23 mouse cellular contexts compared by ENCODE assay signal in the genomic region with DNA sequence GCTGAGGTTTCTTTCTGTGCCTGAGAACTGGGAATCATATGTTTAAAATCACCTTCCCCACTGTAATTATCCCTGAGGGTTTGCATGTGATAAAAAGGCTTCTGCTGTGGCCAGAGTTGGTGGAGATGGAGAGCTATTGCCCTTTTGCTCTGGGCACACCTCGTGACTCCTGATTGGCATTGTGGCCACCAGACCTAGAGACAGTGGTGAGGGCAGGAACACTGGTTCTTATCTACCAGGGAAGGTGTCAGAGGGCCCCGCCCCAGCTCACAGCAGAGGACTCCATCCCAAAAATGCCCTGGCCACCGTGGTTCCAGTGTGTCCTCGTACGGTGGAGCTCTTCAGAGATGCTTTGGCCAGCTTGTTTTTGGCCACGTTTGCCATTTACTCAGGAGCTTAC. TPM values are rescaled to one million over a fixed set of nuclear protein-coding genes. Genes with fewer than 3 reads are reported as not detected.
A peak's percentile ranks its signal among the peaks of the same experiment; 100 is the strongest.
DNase-seq lines count a peak whose midpoint lies in the region; ATAC-seq and TF ChIP-seq lines count a peak whose summit lies in the region.
"Had no signal": no experiment of that assay in that cellular context is flagged by ENCODE, and none has a peak within 500 bp of the region (broad histone marks: within the 10 kb centered on the region; RNA-seq: fewer than 3 reads in every experiment).

No protein-coding gene starts in this region.

- peaks cover 42% of the 10 kb centered on the region for H3K36me3 ChIP-seq in intestine, postnatal 0 days (ENCODE audit: control insufficient read depth, insufficient read depth)
- H3K36me3 ChIP-seq in intestine, embryonic 16.5 days (ENCODE audit: control insufficient read depth, insufficient read depth, low read length): no peaks in the 10 kb centered on the region; the same call in 1 of the 2 replicates
- peaks cover 62% of the 10 kb centered on the region for H3K36me3 ChIP-seq in liver, embryonic 13.5 days

- no peaks in the 10 kb centered on the region for H3K9me3 ChIP-seq in intestine, postnatal 0 days (ENCODE audit: control insufficient read depth)
- H3K9me3 ChIP-seq in intestine, embryonic 16.5 days (ENCODE audit: control insufficient read depth, low read length): no peaks in the 10 kb centered on the region
- no peaks in the 10 kb centered on the region for H3K9me3 ChIP-seq in liver, embryonic 13.5 days (replicated peaks)
- H3K9me3 ChIP-seq: embryonic facial prominence, embryonic 12.5 days; embryonic facial prominence, embryonic 15.5 days; heart, embryonic 10.5 days; heart, embryonic 13.5 days; hindbrain, embryonic 12.5 days; hindbrain, embryonic 15.5 days had no signal

- no peaks in the 10 kb centered on the region for H3K27me3 ChIP-seq in intestine, postnatal 0 days (replicated peaks; ENCODE audit: control insufficient read depth, insufficient read depth, low read length)
- no peaks in the 10 kb centered on the region for H3K27me3 ChIP-seq in intestine, embryonic 16.5 days (replicated peaks; ENCODE audit: control insufficient read depth, insufficient read depth, low read length)
- no peaks in the 10 kb centered on the region for H3K27me3 ChIP-seq in liver, embryonic 13.5 days
- H3K27me3 ChIP-seq: embryonic facial prominence, embryonic 12.5 days; embryonic facial prominence, embryonic 15.5 days; hindbrain, embryonic 12.5 days; hindbrain, embryonic 15.5 days had no signal

- H3K4me1 ChIP-seq in intestine, postnatal 0 days (replicated peaks; ENCODE audit: control insufficient read depth, insufficient read depth, low read length): no peaks in the 10 kb centered on the region
- no peaks in the 10 kb centered on the region for H3K4me1 ChIP-seq in intestine, embryonic 16.5 days (ENCODE audit: control insufficient read depth, insufficient read depth, low read length)
- H3K4me1 ChIP-seq in liver, embryonic 13.5 days (replicated peaks): peaks cover 25% of the 10 kb centered on the region
- peaks cover 32% of the 10 kb centered on the region for H3K4me1 ChIP-seq in brown adipose tissue, adult 24 weeks (ENCODE audit: control insufficient read depth, insufficient read depth, insufficient read length, low read length)
- H3K4me1 ChIP-seq: embryonic facial prominence, embryonic 12.5 days; heart, embryonic 10.5 days; hindbrain, embryonic 12.5 days; hindbrain, embryonic 15.5 days had no signal

- 0 out of 2 replicates have a peak overlapping the region, but pooled peaks have one; percentile 7 for H3K9ac ChIP-seq in intestine, postnatal 0 days (ENCODE audit: low read depth, low read length)
- no peak overlapping the region for H3K9ac ChIP-seq in intestine, embryonic 16.5 days (ENCODE audit: low read depth, low read length)
- H3K9ac ChIP-seq in liver, embryonic 13.5 days: no peak overlapping the region
- H3K9ac ChIP-seq: embryonic facial prominence, embryonic 12.5 days; embryonic facial prominence, embryonic 15.5 days; forebrain, postnatal 0 days; heart, embryonic 13.5 days; hindbrain, embryonic 12.5 days; hindbrain, embryonic 15.5 days had no signal

- H3K4me3 ChIP-seq in gastrocnemius, adult 2 months: no peak overlapping the region
- no peak overlapping the region for H3K4me3 ChIP-seq in intestine, postnatal 0 days (ENCODE audit: low read depth, low read length)
- no peak overlapping the region for H3K4me3 ChIP-seq in intestine, embryonic 16.5 days (ENCODE audit: low read length)
- H3K4me3 ChIP-seq in liver, embryonic 13.5 days (replicated peaks): no peak overlapping the region
- no peak overlapping the region for H3K4me3 ChIP-seq in brown adipose tissue, adult 24 weeks (ENCODE audit: insufficient read depth, low read depth, low read length)
- H3K4me3 ChIP-seq: embryonic facial prominence, embryonic 12.5 days; embryonic facial prominence, embryonic 15.5 days; heart, embryonic 10.5 days; heart, embryonic 13.5 days; hindbrain, embryonic 12.5 days; hindbrain, embryonic 15.5 days had no signal

- WGBS in intestine, postnatal 0 days: 89% methylated on average over 6 of the region's 6 CpGs
- WGBS in intestine, embryonic 16.5 days: 92% methylated on average over 6 of the region's 6 CpGs
- 62% methylated on average over 6 of the region's 6 CpGs for WGBS in liver, embryonic 13.5 days (ENCODE audit: insufficient replicate concordance)

- DNase-seq in gastrocnemius, adult 2 months: no peak
- DNase-seq in gastrocnemius, postnatal 25 days: no peak
- DNase-seq in liver, embryonic 13.5 days: no peak
- no peak for DNase-seq in liver
- no peak for DNase-seq in cerebellum, postnatal 36 days
- DNase-seq: adrenal gland, adult 8-10 months; adrenal gland, postnatal 25 days; cerebellum, adult 18-20 months; cerebellum, adult 9-10 months; cerebellum, postnatal 14 days; forebrain, postnatal 0 days; gastrocnemius, postnatal 36 days had no signal

- intact Hi-C loops in gastrocnemius, adult 2 months (cut with DNase I): loop anchor here (5.0 kb wide), 1 partner anchor 69 kb away; no protein-coding TSS in a partner anchor

- TF ChIP-seq CTCF in gastrocnemius, adult 2 months (IDR thresholded peaks at IDR 0.05): no peak
- TF ChIP-seq CTCF in intestine, postnatal 0 days (IDR thresholded peaks at IDR 0.05; ENCODE audit: low read depth): no peak

- H3K27ac ChIP-seq in gastrocnemius, adult 2 months: peak overlapping the region; percentile 56
- no peak overlapping the region for H3K27ac ChIP-seq in intestine, postnatal 0 days (ENCODE audit: low read depth, low read length)
- H3K27ac ChIP-seq in intestine, embryonic 16.5 days (ENCODE audit: low read length): no peak overlapping the region
- H3K27ac ChIP-seq in liver, embryonic 13.5 days: no peak overlapping the region; the same call in 1 of the 2 replicates
- peak overlapping the region; percentile 9; the same call in 1 of the 2 replicates for H3K27ac ChIP-seq in brown adipose tissue, adult 24 weeks (replicated peaks; ENCODE audit: low read depth, low read length)
- H3K27ac ChIP-seq: embryonic facial prominence, embryonic 12.5 days; embryonic facial prominence, embryonic 15.5 days; heart, embryonic 10.5 days; heart, embryonic 13.5 days; hindbrain, embryonic 12.5 days; hindbrain, embryonic 15.5 days had no signal

- H3K4me2 ChIP-seq in intestine, postnatal 0 days (replicated peaks; ENCODE audit: low read depth): no peak overlapping the region
- no peak overlapping the region for H3K4me2 ChIP-seq in intestine, embryonic 16.5 days (ENCODE audit: low read depth, low read length)
- H3K4me2 ChIP-seq in liver, embryonic 13.5 days: no peak overlapping the region
- H3K4me2 ChIP-seq: embryonic facial prominence, embryonic 12.5 days; embryonic facial prominence, embryonic 15.5 days; heart, embryonic 13.5 days; hindbrain, embryonic 12.5 days; hindbrain, embryonic 15.5 days had no signal

- no peak for ATAC-seq in intestine, postnatal 0 days
- ATAC-seq in intestine, embryonic 16.5 days: no peak
- ATAC-seq in liver, embryonic 13.5 days (ENCODE audit: low read depth): 0 out of 2 replicates have a peak, but pooled peaks have one; percentile 32
- ATAC-seq: activated CD4-positive, CD25-positive, alpha-beta regulatory T cell, adult 4 months; forebrain, embryonic 14.5 days; forebrain, postnatal 0 days had no signal

RNA-seq across cellular contexts. Expression of a gene that starts 20.2 kb away (rescaled TPM):
- total RNA-seq in gastrocnemius, adult 2 months (2021): 1 to 10 TPM; 3.7 to 5.4 TPM
- 1 to 10 TPM; 5.8 to 7.7 TPM for total RNA-seq in gastrocnemius, postnatal 25 days (2021)
- polyA plus RNA-seq in intestine, postnatal 0 days (2015; fragmentation: Nextera tagmentation; extraction: Ambion mirVana): 28.7 and 29.3 TPM in 2 replicates
- polyA plus RNA-seq in intestine, embryonic 16.5 days (2015; fragmentation: Nextera tagmentation; extraction: Ambion mirVana): 46.4 and 51.7 TPM in 2 replicates
- 27.2 and 33.5 TPM in 2 replicates for polyA plus RNA-seq in liver, embryonic 13.5 days (2015; fragmentation: Nextera tagmentation; extraction: Ambion mirVana)
- polyA plus RNA-seq in brown adipose tissue, adult 24 weeks (2012; ENCODE audit: insufficient read depth, insufficient read length, missing spikeins): 11.6 and 14.3 TPM in 2 replicates

RNA-seq across cellular contexts. Expression of a gene that starts 23.9 kb away (rescaled TPM):
- total RNA-seq in gastrocnemius, adult 2 months (2021): 10 to 100 TPM; 18.7 to 19.3 TPM
- 10 to 100 TPM; 13.3 to 13.9 TPM for total RNA-seq in gastrocnemius, postnatal 25 days (2021)
- polyA plus RNA-seq in intestine, postnatal 0 days (2015; fragmentation: Nextera tagmentation; extraction: Ambion mirVana): 39.5 and 41.6 TPM in 2 replicates
- 37.2 and 38.7 TPM in 2 replicates for polyA plus RNA-seq in intestine, embryonic 16.5 days (2015; fragmentation: Nextera tagmentation; extraction: Ambion mirVana)
- 31.6 and 34.4 TPM in 2 replicates for polyA plus RNA-seq in liver, embryonic 13.5 days (2015; fragmentation: Nextera tagmentation; extraction: Ambion mirVana)
- 21.9 and 23.3 TPM in 2 replicates for polyA plus RNA-seq in brown adipose tissue, adult 24 weeks (2012; ENCODE audit: insufficient read depth, insufficient read length, missing spikeins)

RNA-seq across cellular contexts. Expression of a gene that starts 23.9 kb away (rescaled TPM):
- 10 to 100 TPM in 1 of 2 experiments, 1 to 10 TPM in 1; 9.3 to 13.2 TPM for total RNA-seq in gastrocnemius, adult 2 months (2021)
- 10 to 100 TPM in 1 of 2 experiments, 1 to 10 TPM in 1; 9.4 to 10.1 TPM for total RNA-seq in gastrocnemius, postnatal 25 days (2021)
- polyA plus RNA-seq in intestine, postnatal 0 days (2015; fragmentation: Nextera tagmentation; extraction: Ambion mirVana): 148 and 182 TPM in 2 replicates
- polyA plus RNA-seq in intestine, embryonic 16.5 days (2015; fragmentation: Nextera tagmentation; extraction: Ambion mirVana): 74.1 and 89.4 TPM in 2 replicates
- polyA plus RNA-seq in liver, embryonic 13.5 days (2015; fragmentation: Nextera tagmentation; extraction: Ambion mirVana): 37.8 and 45.2 TPM in 2 replicates
- polyA plus RNA-seq in brown adipose tissue, adult 24 weeks (2012; ENCODE audit: insufficient read depth, insufficient read length, missing spikeins): 23.4 and 27.8 TPM in 2 replicates

RNA-seq across cellular contexts. Expression of a gene that starts 50.1 kb away (rescaled TPM):
- 1 to 10 TPM; 5.6 to 8.3 TPM for total RNA-seq in gastrocnemius, adult 2 months (2021)
- 10 to 100 TPM in 1 of 2 experiments, 1 to 10 TPM in 1; 9.2 to 14.7 TPM for total RNA-seq in gastrocnemius, postnatal 25 days (2021)
- polyA plus RNA-seq in intestine, postnatal 0 days (2015; fragmentation: Nextera tagmentation; extraction: Ambion mirVana): 260 and 264 TPM in 2 replicates
- polyA plus RNA-seq in intestine, embryonic 16.5 days (2015; fragmentation: Nextera tagmentation; extraction: Ambion mirVana): 110 and 131 TPM in 2 replicates
- polyA plus RNA-seq in liver, embryonic 13.5 days (2015; fragmentation: Nextera tagmentation; extraction: Ambion mirVana): 42.0 and 47.9 TPM in 2 replicates
- polyA plus RNA-seq in brown adipose tissue, adult 24 weeks (2012; ENCODE audit: insufficient read depth, insufficient read length, missing spikeins): 16.5 and 18.5 TPM in 2 replicates

Comparison
In these comparisons a context has a peak if more than half of its experiments do, and no peak if none do; other contexts are left out.
1. H3K27ac ChIP-seq: peak in gastrocnemius, adult 2 months (single experiment) and brown adipose tissue, adult 24 weeks (single experiment); none in intestine, postnatal 0 days (single experiment), intestine, embryonic 16.5 days (single experiment) and liver, embryonic 13.5 days (single experiment).